Mouse (Mus musculus): ENCODE data around the gene Gpr108.

DNA sequence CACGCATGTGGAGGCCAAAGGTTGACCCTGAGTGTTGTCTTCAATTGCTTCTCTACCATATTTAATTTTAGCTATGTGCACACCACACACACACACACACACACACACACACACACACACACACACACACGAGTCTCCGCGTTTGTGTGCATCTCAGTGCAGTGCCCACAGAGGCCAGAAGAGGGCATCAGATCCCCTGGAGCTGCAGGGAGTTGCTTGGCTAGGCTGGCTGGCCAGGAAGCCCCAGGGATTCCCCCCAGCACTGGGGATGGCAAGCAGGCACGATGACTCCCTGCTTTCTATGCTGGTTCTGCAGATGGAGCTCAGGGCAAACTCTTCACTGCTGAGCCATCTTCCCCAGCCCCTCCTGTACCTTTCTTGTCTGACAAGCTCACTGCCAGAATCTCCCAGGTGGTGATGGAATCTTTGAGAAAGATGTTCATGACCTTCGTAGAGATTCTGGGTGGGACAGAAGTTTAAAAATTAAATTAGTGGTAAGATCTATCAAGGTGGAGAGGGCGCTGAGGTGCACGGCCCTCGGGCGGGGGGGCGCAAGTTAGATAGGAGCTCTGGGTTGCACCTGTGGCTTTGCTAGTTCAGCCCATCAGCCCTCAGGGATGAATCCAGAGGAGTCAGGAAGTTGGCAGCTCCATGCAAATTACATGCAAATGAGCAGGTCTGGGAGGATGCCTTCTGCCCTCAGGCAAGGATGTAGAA is 28.9 kb downstream of the Gpr108 start:
- TF ChIP-seq EP300 (IDR thresholded peaks at IDR 0.05; ENCODE audit: low read depth): no peak
- TF ChIP-seq CTCF (IDR thresholded peaks at IDR 0.05; ENCODE audit: low read depth): peak; percentile 89
